Mouse (Mus musculus) gastrocnemius, adult 18-20 months (tissue): ENCODE data around the gene Srbd1. TPM values are rescaled to one million over a fixed set of nuclear protein-coding genes. Genes with fewer than 3 reads are reported as not detected.
A peak's percentile ranks its signal among the peaks of the same experiment; 100 is the strongest.

ENCODE experiments used
- DNase-seq: peaks from one replicate; pipeline ENCODE4 v3.0.0; 2021; ENCODE audit warnings: low spot score
- long read RNA-seq, 2 experiments: library from polyadenylated mRNA; stranded (forward); transcript quantifications; one replicate each; pipeline ENCODE4 v2.0.0; 2021
- total RNA-seq, 2 experiments: library from RNA; stranded (reverse); gene quantifications; 2 replicates each; pipeline ENCODE4 v1.2.3; 2021

The Srbd1 gene
- 1 to 10 TPM; 5.5 to 5.9 TPM for total RNA-seq
- long read RNA-seq, experiment 1, partial matches to known transcripts, result 0 of 2 reads
- long read RNA-seq, experiment 1, other reads (novel, unspliced or antisense), result 1 of 2 reads
- long read RNA-seq, experiment 2, partial matches to known transcripts, result 0 of 5 reads
- long read RNA-seq, experiment 2, other reads (novel, unspliced or antisense), result 3 of 5 reads

GRCm38 (mm10) chr17:86145079-86145951 lies at the start of gene Srbd1:
Gene Srbd1, minus strand, starts transcription at chr17:86145175.
- DNase-seq, result peak; percentile 93

DNA sequence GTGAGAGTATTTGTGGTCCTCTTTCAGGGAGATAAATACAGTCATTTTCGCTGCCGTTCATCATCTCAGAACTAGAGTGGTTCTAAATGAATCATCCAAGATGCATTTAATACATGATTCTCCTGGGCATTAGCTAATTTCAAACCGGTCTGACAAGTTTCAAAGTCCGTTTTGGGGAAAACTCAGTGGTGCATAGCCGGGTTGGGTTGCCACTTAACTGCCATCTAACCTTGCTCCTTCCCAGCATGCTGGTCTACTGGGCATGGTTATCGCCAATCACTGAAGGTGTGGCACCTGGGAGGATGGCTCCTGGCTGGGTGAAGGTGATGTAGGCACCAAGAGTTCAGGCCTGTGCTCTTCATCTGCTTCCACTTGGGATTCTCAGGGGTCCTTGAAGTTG lies 49.0 kb upstream of the Srbd1 start:
- no peak for DNase-seq

DNA sequence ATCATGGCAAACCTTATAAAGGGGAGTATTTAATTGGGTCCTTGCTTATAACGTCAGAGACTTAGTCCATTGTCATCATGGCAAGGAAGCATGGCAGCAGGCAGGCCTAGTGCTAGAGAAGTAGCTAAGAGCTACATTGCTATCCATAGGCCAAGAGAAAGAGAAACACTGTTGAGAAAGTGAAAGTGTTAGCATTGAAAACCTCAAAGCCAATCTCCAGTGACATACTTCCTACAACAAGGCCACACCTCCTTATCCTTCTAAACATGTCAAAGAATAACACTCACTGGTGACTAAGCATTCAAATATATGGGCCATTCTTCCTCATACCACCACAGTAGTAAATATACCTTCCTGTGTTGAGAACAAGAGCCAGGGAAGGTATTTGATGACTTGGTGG lies 42.8 kb upstream of the Srbd1 start:
- DNase-seq, result no peak

- no peak for DNase-seq
These were observed 40.6 kb upstream of the Srbd1 start for GRCm38 (mm10) chr17:86185584-86185983.

- no peak for DNase-seq
These were observed 39.7 kb upstream of the Srbd1 start for GRCm38 (mm10) chr17:86184552-86185209.

GRCm38 (mm10) chr17:86183788-86184187 lies 38.8 kb upstream of the Srbd1 start:
- DNase-seq, result no peak

DNA sequence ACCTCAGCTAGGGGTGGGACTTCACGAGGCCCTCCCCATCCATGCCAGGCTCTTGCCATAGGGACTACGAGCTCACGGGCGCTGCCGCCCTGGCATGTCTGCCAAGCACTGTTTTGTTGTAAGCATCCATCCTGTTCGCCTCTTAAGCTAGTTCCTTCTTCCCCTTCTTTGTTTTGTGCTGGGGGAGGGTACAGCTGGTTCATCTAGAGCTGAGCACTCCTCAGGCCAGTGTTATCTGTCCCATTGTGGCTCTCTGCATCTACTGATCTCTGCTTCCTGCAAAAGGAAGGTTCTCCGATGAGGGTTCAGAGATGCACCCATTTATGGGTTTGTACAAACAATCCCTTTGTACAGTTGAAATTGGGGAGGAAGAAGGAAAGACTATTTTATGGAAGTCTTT lies 31.7 kb upstream of the Srbd1 start:
- no peak for DNase-seq

DNA sequence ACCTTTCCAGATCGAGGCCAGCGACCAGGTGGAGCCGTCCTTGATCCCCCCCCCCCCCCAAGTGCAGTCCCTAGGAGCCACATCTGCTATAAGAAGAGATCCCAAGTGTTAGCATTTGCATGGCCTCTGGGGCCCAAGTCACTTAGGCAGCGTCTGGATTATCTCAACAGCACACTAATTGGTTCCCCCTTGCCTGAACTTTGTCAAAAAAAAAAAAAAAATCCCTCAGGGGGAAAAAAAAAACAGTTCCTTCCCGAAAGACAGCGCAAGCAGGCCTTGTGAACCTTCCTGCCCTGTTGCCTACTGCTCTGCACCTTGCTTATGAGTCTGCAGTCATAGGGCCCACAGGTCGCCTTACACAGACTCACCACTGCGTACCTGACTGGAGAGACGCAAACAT lies 30.5 kb upstream of the Srbd1 start:
- no peak for DNase-seq

DNA sequence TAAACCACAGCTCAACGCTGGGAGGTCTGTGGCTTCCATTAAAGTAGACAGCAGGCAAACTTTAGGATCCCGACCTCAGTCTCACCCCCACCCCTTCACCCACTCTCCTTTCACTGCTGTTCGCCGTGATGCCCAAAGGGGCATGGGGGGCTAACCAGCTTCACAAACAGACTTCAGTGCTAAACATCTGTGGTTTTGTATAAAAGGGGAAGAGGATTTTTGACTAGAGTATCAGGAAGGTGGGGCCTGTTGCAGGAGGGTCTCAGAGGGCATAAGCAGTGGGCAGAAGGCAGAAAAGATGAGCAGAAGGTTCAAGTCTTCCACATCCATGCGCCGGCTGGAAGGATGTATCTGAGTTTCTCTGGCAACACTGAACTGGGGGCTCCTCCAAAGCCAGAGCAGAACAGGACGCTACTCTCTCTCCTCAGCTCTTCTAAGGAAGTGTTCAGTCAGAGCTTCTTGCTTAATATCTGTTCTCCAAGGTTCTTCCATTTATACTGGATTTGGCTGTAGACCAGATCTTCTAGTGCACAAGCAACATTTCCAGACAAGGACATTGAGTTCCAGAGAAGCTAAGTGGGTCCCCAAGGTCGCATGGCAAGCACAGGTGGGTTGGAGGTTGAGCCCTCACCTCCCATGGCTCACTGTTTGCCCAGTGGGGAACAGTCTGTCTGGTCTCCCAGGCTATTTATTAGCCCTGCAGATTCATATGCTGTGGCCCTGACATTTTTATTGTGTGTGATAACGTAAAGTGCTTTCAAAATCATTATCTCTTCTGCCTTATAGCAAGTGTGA lies 25.4 kb upstream of the Srbd1 start:
- no peak for DNase-seq

DNA sequence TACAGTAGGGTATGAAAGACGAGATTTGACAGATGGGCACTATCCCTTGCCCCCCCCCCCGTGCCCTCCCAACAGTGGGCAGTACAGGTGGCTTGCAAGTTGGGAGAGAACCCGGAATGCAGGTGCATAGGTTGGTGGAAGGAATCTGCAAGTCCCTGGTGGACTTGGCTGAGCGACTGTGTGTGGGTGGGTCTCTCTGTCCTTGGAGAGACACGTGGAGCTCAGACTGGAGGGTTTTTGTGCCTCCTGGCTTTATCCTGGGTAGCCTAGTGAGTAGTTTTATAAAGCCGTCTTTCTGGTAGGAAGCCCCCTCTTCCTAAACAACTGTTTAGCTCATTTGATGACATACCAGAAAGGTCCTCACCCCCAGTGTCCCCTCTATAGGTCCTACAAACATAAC lies 24.1 kb upstream of the Srbd1 start:
- no peak for DNase-seq

DNA sequence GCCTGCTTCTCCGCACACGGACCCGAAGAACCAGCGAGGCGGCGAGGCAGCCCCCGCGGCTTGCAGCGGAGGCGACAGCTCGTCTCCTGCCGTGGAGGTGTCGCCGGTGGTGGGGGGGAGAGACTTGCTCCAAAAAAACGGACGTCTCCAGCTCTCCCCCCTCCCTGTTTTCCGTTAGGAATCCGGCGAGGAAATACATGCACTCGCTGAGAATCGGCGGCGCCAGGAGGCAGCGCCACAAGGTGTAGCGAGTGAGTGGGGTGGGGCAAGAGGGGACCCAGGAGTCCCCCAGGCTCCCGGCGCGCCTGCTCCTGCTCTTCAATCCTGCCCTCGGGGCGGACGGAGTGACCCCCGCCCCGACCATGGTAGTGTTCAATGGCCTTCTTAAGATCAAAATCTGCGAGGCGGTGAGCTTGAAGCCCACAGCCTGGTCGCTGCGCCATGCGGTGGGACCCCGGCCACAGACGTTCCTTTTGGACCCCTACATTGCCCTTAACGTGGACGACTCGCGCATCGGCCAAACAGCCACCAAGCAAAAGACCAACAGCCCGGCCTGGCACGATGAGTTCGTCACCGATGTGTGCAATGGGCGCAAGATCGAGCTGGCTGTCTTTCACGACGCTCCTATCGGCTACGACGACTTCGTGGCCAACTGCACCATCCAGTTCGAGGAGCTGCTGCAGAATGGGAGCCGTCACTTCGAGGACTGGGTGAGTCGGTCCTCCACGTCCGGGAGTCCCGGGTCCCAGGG lies 23.4 kb upstream of the Srbd1 start:
- peak; percentile 38 for DNase-seq

GRCm38 (mm10) chr17:86167320-86168230 lies 22.6 kb upstream of the Srbd1 start, which contains the start of gene Prkce:
Gene Prkce, plus strand, starts transcription at chr17:86167785.
- DNase-seq, result peak; percentile 85

DNA sequence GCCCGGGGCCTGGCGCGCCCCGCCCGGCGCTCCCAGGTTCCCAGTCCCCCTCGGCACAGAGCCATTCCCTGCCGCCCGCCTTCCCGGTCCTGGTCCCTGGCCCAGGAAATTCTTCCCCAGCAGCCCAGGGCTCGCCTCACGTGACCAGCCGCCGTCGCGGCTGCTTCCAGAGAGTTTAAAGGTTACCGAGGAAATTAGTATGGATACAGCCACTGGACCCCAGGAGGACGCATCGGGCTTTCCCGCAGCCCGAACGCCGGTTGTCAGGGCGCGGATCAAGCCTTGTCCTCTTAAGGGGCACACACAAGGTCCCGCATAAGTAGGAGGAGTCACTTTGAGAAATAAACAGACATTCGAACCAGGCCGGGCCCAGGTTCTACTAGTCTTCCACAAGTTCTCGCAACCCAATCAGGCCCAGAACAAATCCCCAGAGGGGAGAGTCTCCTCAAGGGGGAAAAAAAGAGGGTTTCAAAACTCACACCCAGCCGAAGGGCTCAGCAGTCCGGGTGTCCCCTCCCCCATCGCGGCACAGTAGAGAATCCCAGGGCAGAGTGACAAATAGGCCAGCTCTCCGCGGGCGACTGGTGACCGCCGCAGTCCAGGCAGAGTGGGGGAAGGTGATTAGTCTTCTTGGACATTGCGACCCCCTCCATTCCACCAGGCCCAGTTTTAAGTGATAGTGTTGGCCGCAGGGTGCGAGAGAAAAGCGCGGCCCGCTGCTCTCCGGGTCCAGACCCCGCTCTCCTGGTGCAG lies 21.8 kb upstream of the Srbd1 start:
- DNase-seq, result peak; percentile 90

- DNase-seq, result no peak
These were observed 21.1 kb upstream of the Srbd1 start for GRCm38 (mm10) chr17:86166051-86166566.

DNA sequence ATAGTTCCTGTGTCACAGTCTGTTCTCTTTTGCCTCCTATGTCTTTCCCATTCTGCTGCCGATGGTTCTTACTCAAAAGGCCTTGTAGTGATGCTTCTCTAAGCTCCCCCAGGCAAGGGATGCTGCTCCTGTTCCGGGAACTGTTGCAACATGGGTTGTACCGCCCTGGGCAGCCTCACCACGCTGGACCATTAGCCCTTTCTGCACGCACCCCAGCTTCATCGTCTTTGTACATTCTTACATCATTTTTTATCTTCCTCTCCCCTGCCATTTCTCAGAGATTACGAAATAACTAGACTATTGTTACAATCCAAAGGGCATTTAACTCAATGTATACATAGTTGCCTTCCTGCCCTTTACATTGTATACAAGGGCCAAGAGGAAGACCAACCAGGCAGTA lies 19.4 kb upstream of the Srbd1 start:
- no peak for DNase-seq

GRCm38 (mm10) chr17:86162672-86163071 lies 17.7 kb upstream of the Srbd1 start:
- DNase-seq, result no peak

- no peak for DNase-seq
These were observed 12.0 kb upstream of the Srbd1 start for GRCm38 (mm10) chr17:86156999-86157398.

GRCm38 (mm10) chr17:86150867-86151348 lies 5.9 kb upstream of the Srbd1 start:
- DNase-seq, result peak; percentile 77

DNA sequence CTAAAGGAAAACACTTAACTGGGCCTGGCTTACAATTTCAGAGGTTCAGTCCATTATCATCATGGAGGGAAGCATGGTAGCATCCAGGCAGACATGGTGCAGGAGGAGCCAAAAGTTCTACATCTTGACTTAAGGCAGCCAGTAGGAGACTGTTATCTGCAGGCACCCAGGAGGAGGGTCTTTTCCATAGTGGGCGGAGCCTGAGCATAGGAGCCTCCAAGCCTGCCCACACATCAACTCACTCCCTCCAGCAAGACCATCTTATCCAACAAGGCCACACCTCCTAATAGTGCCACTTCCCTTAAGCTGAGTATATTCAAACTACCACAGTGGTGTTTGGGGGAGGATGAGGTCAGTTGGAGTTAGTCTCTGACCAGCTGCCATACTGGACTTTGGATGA lies 4.8 kb upstream of the Srbd1 start:
- no peak for DNase-seq
